Mouse (Mus musculus) lung, embryonic 14.5 days (tissue): ENCODE measurements around the gene Gimap1. TPM values are rescaled to one million over a fixed set of nuclear protein-coding genes. Genes with fewer than 3 reads are reported as not detected.

Experiments
- ATAC-seq: fragments of 200-750 bp; cut with Nextera tagmentation; 2 replicates; pipeline ENCODE4 v1.8.0; 2017; ENCODE audit warnings: mild to moderate bottlenecking, moderate TSS enrichment, moderate library complexity; ENCODE audit not compliant: insufficient read depth
- DNase-seq: peaks from one replicate; pipeline ENCODE4 v3.0.0-alpha.2; 2015
- H3K27ac ChIP-seq: fragments of 300-500 bp; sonication (generic); 2 replicates; pipeline ENCODE4 v1.5.1; 2014; ENCODE audit warnings: low read depth, mild to moderate bottlenecking, moderate library complexity
- H3K27me3 ChIP-seq: fragments of 300-500 bp; sonication (generic); 2 replicates; pipeline ENCODE4 v1.6.1; 2014; ENCODE audit warnings: low read length, control low read depth; ENCODE audit not compliant: insufficient read depth
- H3K36me3 ChIP-seq: fragments of 300-500 bp; sonication (generic); 2 replicates; pipeline ENCODE4 v1.6.1; 2014; ENCODE audit warnings: control low read depth; ENCODE audit not compliant: insufficient read depth
- H3K4me1 ChIP-seq: fragments of 300-500 bp; sonication (generic); 2 replicates; pipeline ENCODE4 v1.6.1; 2014; ENCODE audit warnings: antibody characterized with exemption, control low read depth; ENCODE audit not compliant: insufficient read depth
- H3K4me2 ChIP-seq: fragments of 300-500 bp; sonication (generic); 2 replicates; pipeline ENCODE4 v1.6.1; 2014; ENCODE audit warnings: mild to moderate bottlenecking
- H3K4me3 ChIP-seq: fragments of 300-500 bp; sonication (generic); 2 replicates; pipeline ENCODE4 v1.5.1; 2014; ENCODE audit warnings: low read depth, low read length
- H3K9ac ChIP-seq: fragments of 300-500 bp; sonication (generic); 2 replicates; pipeline ENCODE4 v1.6.1; 2014
- H3K9me3 ChIP-seq: fragments of 300-500 bp; sonication (generic); 2 replicates; pipeline ENCODE4 v1.6.1; 2016; ENCODE audit warnings: low read depth, low read length, control low read depth
- CTCF ChIP-seq: IDR thresholded peaks from 2 replicates; pipeline ENCODE4 v1.5.1; 2016; ENCODE audit warnings: antibody characterized with exemption, low read depth
- WGBS: fragments of 180-500 bp; shearing (Covaris S2); extraction: QIAGEN DNeasy Blood & Tissue Kit; methylation state at CpG from one replicate; pipeline ENCODE4 v1.1.7; 2014; 5-methylcytosine and 5-hydroxymethylcytosine counted together
- polyA plus RNA-seq: library from polyadenylated mRNA; unstranded; fragments of >200 nt; fragmentation: Nextera tagmentation; extraction: Ambion mirVana; gene quantifications from 2 replicates; pipeline ENCODE4 v1.2.1, GENCODE M21; 2014

Gene Gimap1
- polyA plus RNA-seq, 1 experiment from 2014 or later: 35.3 TPM

DNA sequence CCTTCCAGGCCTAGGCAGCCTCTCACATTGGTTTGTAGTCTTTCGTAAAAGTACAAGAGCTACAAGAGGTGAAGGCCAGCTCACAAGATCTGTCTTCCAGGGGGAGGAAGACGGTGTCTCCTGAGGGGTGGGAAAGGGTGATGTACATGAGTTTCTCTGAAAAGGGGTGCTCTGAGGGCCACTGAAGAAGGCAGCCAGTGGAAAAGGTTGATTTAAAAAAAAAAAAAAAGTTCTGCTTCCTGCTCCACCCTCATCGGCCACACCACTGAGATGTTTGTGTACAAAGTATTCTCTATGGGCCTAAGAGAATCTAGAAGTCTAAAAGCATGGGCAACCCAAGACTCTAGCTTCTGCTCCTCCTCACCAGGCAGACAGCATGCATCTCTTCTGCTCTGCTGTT, 31.8 kb downstream of the Gimap1 start, which contains the start of gene Gimap3:
TSS of gene Gimap3 (minus strand) at position 156 of the 400 bp plus-strand sequence.
- no peak within 1 kb of the TSS for H3K27ac ChIP-seq
- H3K4me3 ChIP-seq: no peak within 1 kb of the TSS
- H3K9me3 ChIP-seq: no peaks in the 10 kb centered on the region
- no peaks in the 10 kb centered on the region for H3K27me3 ChIP-seq
- no peaks in the 10 kb centered on the region for H3K36me3 ChIP-seq
- H3K9ac ChIP-seq: no peak within 1 kb of the TSS
- no peak within 1 kb of the TSS for H3K4me2 ChIP-seq
- H3K4me1 ChIP-seq: no peaks in the 10 kb centered on the region
- DNase-seq: no peak
- no peak for ATAC-seq
- WGBS: 89% methylated on average over 3 of the region's 3 CpGs
- no peak for TF ChIP-seq CTCF

DNA sequence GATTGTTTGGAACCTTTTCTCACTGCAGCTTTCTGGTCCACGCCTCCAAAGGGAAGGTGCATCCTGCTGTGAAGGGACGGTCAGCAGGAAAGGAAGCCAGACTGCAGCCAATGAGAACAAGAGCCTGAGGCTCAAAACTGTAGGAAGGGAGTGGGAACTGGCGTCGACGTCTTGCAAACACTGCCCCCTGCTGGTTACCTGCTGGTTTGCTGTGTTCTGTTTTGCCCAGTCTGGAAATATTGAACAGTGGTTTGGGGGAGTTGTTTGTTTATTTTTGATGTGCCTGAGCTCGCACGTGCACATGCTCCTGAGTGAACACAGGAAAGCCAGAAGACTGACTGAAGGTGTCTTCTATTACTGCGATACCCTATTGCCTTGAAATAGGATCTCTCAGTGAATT, 33.2 kb downstream of the Gimap1 start:
- H3K27ac ChIP-seq: no peak overlapping the region
- peak; percentile 93 for TF ChIP-seq CTCF
- ATAC-seq (peak; percentile 68), DNase-seq (peak; percentile 88)
- no peaks in the 10 kb centered on the region for H3K9me3 ChIP-seq
- H3K4me3 ChIP-seq: no peak overlapping the region
- no peak overlapping the region for H3K4me2 ChIP-seq
- H3K9ac ChIP-seq: no peak overlapping the region
- no peaks in the 10 kb centered on the region for H3K4me1 ChIP-seq
- WGBS: 10% methylated on average over 8 of the region's 8 CpGs
- no peaks in the 10 kb centered on the region for H3K36me3 ChIP-seq
- no peaks in the 10 kb centered on the region for H3K27me3 ChIP-seq

DNA sequence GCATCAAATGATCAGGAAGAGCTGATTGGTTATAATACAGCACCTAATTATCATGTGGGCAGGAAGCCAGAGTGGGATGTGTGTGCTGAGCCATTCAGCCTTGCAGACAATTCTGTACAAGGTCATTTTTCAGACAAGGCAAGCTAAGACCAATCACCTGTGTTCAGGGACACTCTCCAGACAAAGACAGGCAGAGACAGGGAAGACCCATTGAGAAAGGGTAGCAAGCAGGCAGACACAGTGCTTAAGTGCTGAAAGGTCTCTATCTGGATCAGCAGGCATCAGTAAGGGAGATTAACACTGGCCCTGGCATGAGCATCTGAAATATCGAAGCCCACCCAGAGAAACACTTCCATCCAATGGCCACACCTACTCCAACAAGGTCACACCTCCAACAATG, 45.6 kb downstream of the Gimap1 start:
- Histone ChIP-seq H3K9ac (no peak overlapping the region), H3K27me3 (no peaks in the 10 kb centered on the region), H3K4me2 (no peak overlapping the region), H3K9me3 (no peaks in the 10 kb centered on the region; the same call in 1 of the 2 replicates), H3K27ac (no peak overlapping the region), H3K36me3 (no peaks in the 10 kb centered on the region), H3K4me3 (no peak overlapping the region), H3K4me1 (peaks cover 17% of the 10 kb centered on the region)
- DNase-seq: no peak
- ATAC-seq: no peak
- 93% methylated on average over 1 of the region's 1 CpGs for WGBS
- TF ChIP-seq CTCF: no peak

DNA sequence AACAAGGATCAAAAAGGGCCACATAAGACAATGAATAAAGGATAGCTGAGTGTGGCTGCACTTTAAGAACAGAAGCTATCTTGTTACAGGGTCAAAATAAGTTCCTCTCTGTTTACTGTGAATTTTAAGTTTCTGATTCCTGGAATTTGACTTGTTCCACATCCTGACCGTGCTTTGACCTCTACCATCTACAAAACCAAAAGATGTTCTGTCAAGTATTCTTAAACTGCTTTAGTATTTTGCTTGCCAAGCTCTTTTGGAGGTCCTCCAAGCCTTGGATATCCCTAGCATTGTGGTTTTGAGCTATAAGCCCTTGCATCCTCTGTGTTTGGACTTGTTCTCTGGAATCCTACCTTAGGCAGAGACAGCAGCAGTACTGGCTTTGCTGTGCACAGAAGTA, 46.3 kb downstream of the Gimap1 start:
- ATAC-seq: peak; percentile 65
- TF ChIP-seq CTCF: no peak

DNA sequence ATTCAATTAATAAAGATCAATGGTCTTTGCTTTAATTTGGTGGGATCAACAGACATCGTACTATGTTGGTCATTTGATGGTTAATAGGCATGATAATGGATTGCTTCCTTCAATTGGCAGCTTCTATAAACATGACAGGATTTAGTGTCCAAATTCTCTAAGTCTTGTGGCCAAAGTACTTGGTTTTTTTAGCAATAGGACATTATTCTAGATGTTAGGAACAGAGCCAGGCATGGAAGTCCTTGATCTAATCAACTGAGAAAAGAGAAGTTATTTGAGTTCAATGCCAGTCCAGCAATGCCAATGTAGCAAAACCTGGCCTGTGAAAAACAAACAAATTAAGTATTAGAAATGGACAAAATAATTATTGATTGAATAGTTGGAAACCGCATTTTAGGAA, 46.7 kb downstream of the Gimap1 start:
- H3K36me3 ChIP-seq: no peaks in the 10 kb centered on the region
- H3K4me2 ChIP-seq: no peak overlapping the region
- DNase-seq (peak; percentile 49), ATAC-seq (no peak)
- H3K27ac ChIP-seq: peak overlapping the region; percentile 8; the same call in 1 of the 2 replicates
- H3K27me3 ChIP-seq: no peaks in the 10 kb centered on the region
- peaks cover 17% of the 10 kb centered on the region for H3K4me1 ChIP-seq
- H3K9me3 ChIP-seq: no peaks in the 10 kb centered on the region; the same call in 1 of the 2 replicates
- no peak overlapping the region for H3K4me3 ChIP-seq
- 53% methylated on average over 2 of the region's 2 CpGs for WGBS
- TF ChIP-seq CTCF: no peak
- H3K9ac ChIP-seq: no peak overlapping the region

More for the DNA sequence above, 46.3 kb downstream of the Gimap1 start:
- Histone ChIP-seq H3K27me3 (no peaks in the 10 kb centered on the region), H3K4me3 (no peak overlapping the region), H3K9me3 (no peaks in the 10 kb centered on the region; the same call in 1 of the 2 replicates), H3K36me3 (no peaks in the 10 kb centered on the region), H3K27ac (peak overlapping the region; percentile 8; the same call in 1 of the 2 replicates), H3K4me1 (peaks cover 17% of the 10 kb centered on the region), H3K9ac (no peak overlapping the region), H3K4me2 (no peak overlapping the region)
- 37% methylated on average over 1 of the region's 1 CpGs for WGBS
- DNase-seq: peak; percentile 88

DNA sequence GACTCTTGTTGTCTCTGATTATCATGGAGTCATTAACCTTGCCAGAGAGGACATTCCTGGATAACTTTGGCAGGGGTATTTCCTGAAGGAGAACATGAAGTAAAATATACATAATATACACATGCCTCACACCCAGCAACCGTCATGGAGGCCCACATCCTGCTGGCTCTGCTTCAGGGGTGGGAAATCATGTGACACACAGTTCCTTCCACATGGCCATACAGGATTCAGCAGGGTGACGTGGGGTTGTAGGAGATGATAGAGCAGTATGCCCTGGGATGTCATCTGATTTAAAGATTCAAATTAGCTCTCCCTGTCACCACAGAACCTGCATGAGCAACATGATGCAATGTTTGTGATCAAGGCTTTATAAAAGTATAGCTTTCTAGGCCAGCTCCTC, 49.0 kb downstream of the Gimap1 start:
- WGBS: 69% methylated on average over 2 of the region's 2 CpGs
- no peak for DNase-seq
- TF ChIP-seq CTCF: no peak
- Histone ChIP-seq H3K9me3 (no peaks in the 10 kb centered on the region), H3K4me3 (no peak overlapping the region), H3K4me1 (peaks cover 17% of the 10 kb centered on the region), H3K36me3 (no peaks in the 10 kb centered on the region), H3K27me3 (no peaks in the 10 kb centered on the region), H3K27ac (no peak overlapping the region), H3K9ac (no peak overlapping the region), H3K4me2 (no peak overlapping the region)
- ATAC-seq: no peak

Other genes starting within 250 kb of the Gimap1 start
- 7.4 and 7.9 TPM in 2 replicates for gene Atp6v0e2, start 201.4 kb upstream of the Gimap1 start, polyA plus RNA-seq
- 5.4 and 7.8 TPM in 2 replicates for gene Lrrc61, start 184.3 kb upstream of the Gimap1 start, polyA plus RNA-seq
- gene Rarres2, start 166.3 kb upstream of the Gimap1 start, polyA plus RNA-seq: 43.1 and 47.0 TPM in 2 replicates
- gene Gm45021, start 149.4 kb upstream of the Gimap1 start, polyA plus RNA-seq: not detected in 2 replicates
- gene Repin1, start 145.2 kb upstream of the Gimap1 start, polyA plus RNA-seq: 30.3 and 31.5 TPM in 2 replicates
- not detected in 2 replicates for gene Gm44965, start 145.1 kb upstream of the Gimap1 start, polyA plus RNA-seq
- gene Zfp775, start 137.0 kb upstream of the Gimap1 start, polyA plus RNA-seq: 7.6 and 7.8 TPM in 2 replicates
- gene AI854703, start 112.3 kb upstream of the Gimap1 start, polyA plus RNA-seq: 0.34 and 0.49 TPM in 2 replicates
- 1.3 and 1.5 TPM in 2 replicates for gene Gimap8, start 91.8 kb upstream of the Gimap1 start, polyA plus RNA-seq
- gene Gimap9, start 62.9 kb upstream of the Gimap1 start, polyA plus RNA-seq: 11.7 and 12.7 TPM in 2 replicates
- 25.6 and 27.8 TPM in 2 replicates for gene Gimap4, start 54.5 kb upstream of the Gimap1 start, polyA plus RNA-seq
- gene Gimap6, start 30.8 kb upstream of the Gimap1 start, polyA plus RNA-seq: 38.0 and 38.5 TPM in 2 replicates
- 3.8 and 3.9 TPM in 2 replicates for gene Gm28053, start 20.4 kb upstream of the Gimap1 start, polyA plus RNA-seq
- gene Gimap7, start 20.4 kb upstream of the Gimap1 start, polyA plus RNA-seq: not detected in 2 replicates
- gene Gimap5, start 7.1 kb downstream of the Gimap1 start, polyA plus RNA-seq: 20.7 and 21.7 TPM in 2 replicates
- not detected in 2 replicates for gene Gimap3, start 31.8 kb downstream of the Gimap1 start, polyA plus RNA-seq
- 213 and 226 TPM in 2 replicates for gene Tmem176a, start 101.9 kb downstream of the Gimap1 start, polyA plus RNA-seq
- 387 and 409 TPM in 2 replicates for gene Tmem176b, start 102.4 kb downstream of the Gimap1 start, polyA plus RNA-seq
- gene Aoc1, start 133.8 kb downstream of the Gimap1 start, polyA plus RNA-seq: not detected in 2 replicates
- gene 1600015I10Rik, start 190.8 kb downstream of the Gimap1 start, polyA plus RNA-seq: not detected in 2 replicates
- gene Doxl2, start 235.9 kb downstream of the Gimap1 start, polyA plus RNA-seq: not detected in 2 replicates
- not detected in 2 replicates for gene Svs1, start 247.8 kb downstream of the Gimap1 start, polyA plus RNA-seq